Mouse (Mus musculus): ENCODE measurements around the gene Rab8b. TPM values are rescaled to one million over a fixed set of nuclear protein-coding genes. Genes with fewer than 3 reads are reported as not detected.
A peak's percentile ranks its signal among the peaks of the same experiment; 100 is the strongest.

Gene Rab8b
- polyA plus RNA-seq (2014; fragmentation: Nextera tagmentation; extraction: Ambion mirVana), result 33.8 and 38.2 TPM in 2 replicates

GRCm38 (mm10) chr9:66919382-66919971, at the start of gene Rab8b:
Gene Rab8b, minus strand, starts transcription at chr9:66919687.
- Histone ChIP-seq H3K4me1 (replicated peaks; ENCODE audit: control insufficient read depth, insufficient read depth, low read length) (peaks cover 24% of the 10 kb centered on the region), H3K27me3 (ENCODE audit: control insufficient read depth, insufficient read depth, low read length) (no peaks in the 10 kb centered on the region), H3K4me2 (replicated peaks) (peak within 1 kb of the TSS; percentile 92), H3K9ac (peak within 1 kb of the TSS; percentile 96), H3K27ac (peak within 1 kb of the TSS; percentile 95), H3K36me3 (replicated peaks; ENCODE audit: control insufficient read depth, insufficient read depth) (peaks cover 6% of the 10 kb centered on the region; the same call in 1 of the 2 replicates), H3K9me3 (ENCODE audit: control insufficient read depth, low read length) (no peaks in the 10 kb centered on the region), H3K4me3 (replicated peaks; ENCODE audit: low read length) (peak within 1 kb of the TSS; percentile 88)
- peak; percentile 97 for DNase-seq (ENCODE audit: low spot score)
- WGBS, result under 1% methylated on average over 43 of the region's 49 CpGs
- ATAC-seq (ENCODE audit: low FRiP score), result peak; percentile 98

- H3K4me3 ChIP-seq (replicated peaks; ENCODE audit: low read length), result no peak overlapping the region
- DNase-seq (ENCODE audit: low spot score), result no peak
- WGBS, result 86% methylated on average over 8 of the region's 8 CpGs
Measured at GRCm38 (mm10) chr9:66967492-66967891, 48.0 kb upstream of the Rab8b start.

GRCm38 (mm10) chr9:66961478-66961877, 42.0 kb upstream of the Rab8b start:
- H3K27ac ChIP-seq, result no peak overlapping the region
- no peaks in the 10 kb centered on the region for H3K4me1 ChIP-seq (replicated peaks; ENCODE audit: control insufficient read depth, insufficient read depth, low read length)
- ATAC-seq (ENCODE audit: low FRiP score), result no peak
- peaks cover 16% of the 10 kb centered on the region for H3K36me3 ChIP-seq (replicated peaks; ENCODE audit: control insufficient read depth, insufficient read depth)
- DNase-seq (ENCODE audit: low spot score), result no peak
- no peak overlapping the region for H3K4me2 ChIP-seq (replicated peaks)
- H3K9me3 ChIP-seq (ENCODE audit: control insufficient read depth, low read length), result no peaks in the 10 kb centered on the region
- H3K4me3 ChIP-seq (replicated peaks; ENCODE audit: low read length), result no peak overlapping the region
- 81% methylated on average over 3 of the region's 3 CpGs for WGBS
- H3K27me3 ChIP-seq (ENCODE audit: control insufficient read depth, insufficient read depth, low read length), result no peaks in the 10 kb centered on the region
- no peak overlapping the region for H3K9ac ChIP-seq

More at GRCm38 (mm10) chr9:66967492-66967891, 48.0 kb upstream of the Rab8b start:
- Histone ChIP-seq H3K9me3 (ENCODE audit: control insufficient read depth, low read length) (no peaks in the 10 kb centered on the region), H3K27ac (no peak overlapping the region), H3K4me2 (replicated peaks) (no peak overlapping the region), H3K36me3 (replicated peaks; ENCODE audit: control insufficient read depth, insufficient read depth) (peaks cover 61% of the 10 kb centered on the region), H3K27me3 (ENCODE audit: control insufficient read depth, insufficient read depth, low read length) (no peaks in the 10 kb centered on the region), H3K4me1 (replicated peaks; ENCODE audit: control insufficient read depth, insufficient read depth, low read length) (no peaks in the 10 kb centered on the region), H3K9ac (no peak overlapping the region)
- ATAC-seq (ENCODE audit: low FRiP score), result no peak

- H3K4me2 ChIP-seq (replicated peaks), result no peak overlapping the region
- ATAC-seq (ENCODE audit: low FRiP score), result no peak
- no peaks in the 10 kb centered on the region for H3K9me3 ChIP-seq (ENCODE audit: control insufficient read depth, low read length)
- H3K9ac ChIP-seq, result no peak overlapping the region
- no peaks in the 10 kb centered on the region for H3K27me3 ChIP-seq (ENCODE audit: control insufficient read depth, insufficient read depth, low read length)
- WGBS, result 93% methylated on average over 3 of the region's 3 CpGs
- H3K4me3 ChIP-seq (replicated peaks; ENCODE audit: low read length), result no peak overlapping the region
- H3K27ac ChIP-seq, result no peak overlapping the region
- DNase-seq (ENCODE audit: low spot score), result no peak
- peaks cover 13% of the 10 kb centered on the region for H3K36me3 ChIP-seq (replicated peaks; ENCODE audit: control insufficient read depth, insufficient read depth)
- H3K4me1 ChIP-seq (replicated peaks; ENCODE audit: control insufficient read depth, insufficient read depth, low read length), result no peaks in the 10 kb centered on the region
Measured at GRCm38 (mm10) chr9:66957451-66957850, 38.0 kb upstream of the Rab8b start.

- ATAC-seq (ENCODE audit: low FRiP score) (no peak), DNase-seq (ENCODE audit: low spot score) (no peak)
- 91% methylated on average over 2 of the region's 2 CpGs for WGBS
Measured at GRCm38 (mm10) chr9:66952886-66953285, 33.4 kb upstream of the Rab8b start.

GRCm38 (mm10) chr9:66952321-66952720, 32.8 kb upstream of the Rab8b start:
- Histone ChIP-seq H3K36me3 (replicated peaks; ENCODE audit: control insufficient read depth, insufficient read depth) (peaks cover 29% of the 10 kb centered on the region), H3K4me2 (replicated peaks) (no peak overlapping the region), H3K4me1 (replicated peaks; ENCODE audit: control insufficient read depth, insufficient read depth, low read length) (no peaks in the 10 kb centered on the region), H3K9ac (no peak overlapping the region), H3K9me3 (ENCODE audit: control insufficient read depth, low read length) (no peaks in the 10 kb centered on the region), H3K4me3 (replicated peaks; ENCODE audit: low read length) (no peak overlapping the region), H3K27ac (no peak overlapping the region), H3K27me3 (ENCODE audit: control insufficient read depth, insufficient read depth, low read length) (no peaks in the 10 kb centered on the region)
- WGBS, result 85% methylated on average over 8 of the region's 8 CpGs
- DNase-seq (ENCODE audit: low spot score) (no peak), ATAC-seq (ENCODE audit: low FRiP score) (no peak)

More at GRCm38 (mm10) chr9:66952886-66953285, 33.4 kb upstream of the Rab8b start:
- no peak overlapping the region for H3K4me2 ChIP-seq (replicated peaks)
- no peaks in the 10 kb centered on the region for H3K9me3 ChIP-seq (ENCODE audit: control insufficient read depth, low read length)
- no peak overlapping the region for H3K9ac ChIP-seq
- no peak overlapping the region for H3K4me3 ChIP-seq (replicated peaks; ENCODE audit: low read length)
- H3K36me3 ChIP-seq (replicated peaks; ENCODE audit: control insufficient read depth, insufficient read depth), result peaks cover 26% of the 10 kb centered on the region
- H3K4me1 ChIP-seq (replicated peaks; ENCODE audit: control insufficient read depth, insufficient read depth, low read length), result no peaks in the 10 kb centered on the region
- H3K27ac ChIP-seq, result no peak overlapping the region
- H3K27me3 ChIP-seq (ENCODE audit: control insufficient read depth, insufficient read depth, low read length), result no peaks in the 10 kb centered on the region

- no peak overlapping the region for H3K9ac ChIP-seq
- no peak overlapping the region for H3K4me2 ChIP-seq (replicated peaks)
- ATAC-seq (ENCODE audit: low FRiP score) (no peak), DNase-seq (ENCODE audit: low spot score) (no peak)
- no peaks in the 10 kb centered on the region; the same call in 1 of the 2 replicates for H3K4me1 ChIP-seq (replicated peaks; ENCODE audit: control insufficient read depth, insufficient read depth, low read length)
- WGBS, result 98% methylated on average over 2 of the region's 2 CpGs
- H3K9me3 ChIP-seq (ENCODE audit: control insufficient read depth, low read length), result no peaks in the 10 kb centered on the region
- H3K27me3 ChIP-seq (ENCODE audit: control insufficient read depth, insufficient read depth, low read length), result no peaks in the 10 kb centered on the region
- H3K36me3 ChIP-seq (replicated peaks; ENCODE audit: control insufficient read depth, insufficient read depth), result peaks cover 16% of the 10 kb centered on the region
- H3K4me3 ChIP-seq (replicated peaks; ENCODE audit: low read length), result no peak overlapping the region
- no peak overlapping the region for H3K27ac ChIP-seq
Measured at GRCm38 (mm10) chr9:66948536-66948935, 29.0 kb upstream of the Rab8b start.

- H3K36me3 ChIP-seq (replicated peaks; ENCODE audit: control insufficient read depth, insufficient read depth), result peaks cover 16% of the 10 kb centered on the region
- WGBS, result under 1% methylated on average over 76 of the region's 77 CpGs
- peak; percentile 99 for ATAC-seq (ENCODE audit: low FRiP score)
- H3K9me3 ChIP-seq (ENCODE audit: control insufficient read depth, low read length), result no peaks in the 10 kb centered on the region
- H3K27me3 ChIP-seq (ENCODE audit: control insufficient read depth, insufficient read depth, low read length), result no peaks in the 10 kb centered on the region
- H3K4me2 ChIP-seq (replicated peaks), result peak within 1 kb of the TSS; percentile 88
- H3K4me1 ChIP-seq (replicated peaks; ENCODE audit: control insufficient read depth, insufficient read depth, low read length), result no peaks in the 10 kb centered on the region; the same call in 1 of the 2 replicates
- peak within 1 kb of the TSS; percentile 87 for H3K9ac ChIP-seq
- peak within 1 kb of the TSS; percentile 90 for H3K27ac ChIP-seq
- peak within 1 kb of the TSS; percentile 95 for H3K4me3 ChIP-seq (replicated peaks; ENCODE audit: low read length)
- DNase-seq (ENCODE audit: low spot score), result peak; percentile 89
Measured at GRCm38 (mm10) chr9:66945647-66946641, 26.5 kb upstream of the Rab8b start, which contains the start of gene Rps27l. Gene Rps27l, plus strand, starts transcription at chr9:66946086.

- Histone ChIP-seq H3K9me3 (ENCODE audit: control insufficient read depth, low read length) (no peaks in the 10 kb centered on the region), H3K4me2 (replicated peaks) (peak overlapping the region; percentile 88), H3K9ac (peak overlapping the region; percentile 87), H3K36me3 (replicated peaks; ENCODE audit: control insufficient read depth, insufficient read depth) (peaks cover 16% of the 10 kb centered on the region), H3K27me3 (ENCODE audit: control insufficient read depth, insufficient read depth, low read length) (no peaks in the 10 kb centered on the region), H3K4me3 (replicated peaks; ENCODE audit: low read length) (peak overlapping the region; percentile 95), H3K4me1 (replicated peaks; ENCODE audit: control insufficient read depth, insufficient read depth, low read length) (no peaks in the 10 kb centered on the region; the same call in 1 of the 2 replicates), H3K27ac (peak overlapping the region; percentile 90)
- no peak for ATAC-seq (ENCODE audit: low FRiP score)
- 33% methylated on average over 4 of the region's 4 CpGs for WGBS
- no peak for DNase-seq (ENCODE audit: low spot score)
Measured at GRCm38 (mm10) chr9:66945161-66945560, 25.7 kb upstream of the Rab8b start.
